Mouse (Mus musculus) liver, adult 2 months (tissue): ENCODE measurements around the gene Ulk3.

Experiments
- CTCF ChIP-seq: fragments of 200-500 bp; IDR thresholded peaks from 2 replicates; pipeline ENCODE4 v1.5.1; 2011; ENCODE audit warnings: low read depth, low read length, control low read depth
- POLR2A ChIP-seq: fragments of 200-500 bp; IDR thresholded peaks from 2 replicates; pipeline ENCODE4 v1.6.1; 2011; ENCODE audit warnings: low read length, control low read depth; ENCODE audit not compliant: insufficient read depth; ENCODE audit errors: extremely low read depth

- TF ChIP-seq CTCF = no peak
- TF ChIP-seq POLR2A = no peak
Observed at GRCm38 (mm10) chr9:57633481-57634024, 44.3 kb downstream of the Ulk3 start.
